Mouse (Mus musculus) liver, embryonic 11.5 days (tissue): ENCODE measurements around the gene Nceh1. TPM values are rescaled to one million over a fixed set of nuclear protein-coding genes. Genes with fewer than 3 reads are reported as not detected.

Source experiments
- ATAC-seq: fragments of 200-750 bp; cut with Nextera tagmentation; replicated peaks from 2 replicates; pipeline ENCODE4 v1.8.0; 2017; ENCODE audit warnings: moderate number of reproducible peaks, mild to moderate bottlenecking, moderate TSS enrichment, moderate library complexity; ENCODE audit not compliant: low FRiP score
- DNase-seq: peaks from one replicate; pipeline ENCODE4 v3.0.0-alpha.2; 2017; ENCODE audit warnings: low spot score
- H3K27ac ChIP-seq: fragments of 300-500 bp; sonication (generic); 2 replicates; pipeline ENCODE4 v1.5.1; 2014; ENCODE audit warnings: mild to moderate bottlenecking, low read depth, low read length, control low read depth
- H3K27me3 ChIP-seq: fragments of 300-500 bp; sonication (generic); replicated peaks from 2 replicates; pipeline ENCODE4 v1.6.1; 2014; ENCODE audit warnings: low read length, mixed read lengths; ENCODE audit not compliant: control insufficient read depth, insufficient read depth
- H3K36me3 ChIP-seq: fragments of 300-500 bp; sonication (generic); 2 replicates; pipeline ENCODE4 v1.6.1; 2014; ENCODE audit warnings: mild to moderate bottlenecking, low read length, moderate library complexity, mixed read lengths; ENCODE audit not compliant: control insufficient read depth, insufficient read depth
- H3K4me1 ChIP-seq: fragments of 300-500 bp; sonication (generic); replicated peaks from 2 replicates; pipeline ENCODE4 v1.6.1; 2014; ENCODE audit warnings: low read length, mixed read lengths; ENCODE audit not compliant: control insufficient read depth, insufficient read depth
- H3K4me2 ChIP-seq: fragments of 300-500 bp; sonication (generic); 2 replicates; pipeline ENCODE4 v1.6.1; 2014; ENCODE audit warnings: mild to moderate bottlenecking, control low read depth, moderate library complexity
- H3K4me3 ChIP-seq: fragments of 300-500 bp; sonication (generic); 2 replicates; pipeline ENCODE4 v1.5.1; 2014; ENCODE audit warnings: low read depth, low read length, control low read depth
- H3K9ac ChIP-seq: fragments of 300-500 bp; sonication (generic); 2 replicates; pipeline ENCODE4 v1.6.1; 2014; ENCODE audit warnings: low read depth, low read length, control low read depth
- H3K9me3 ChIP-seq: fragments of 300-500 bp; sonication (generic); 2 replicates; pipeline ENCODE4 v1.6.1; 2016; ENCODE audit warnings: low read length, inconsistent platforms, mixed read lengths; ENCODE audit not compliant: control insufficient read depth
- WGBS: fragments of 180-500 bp; shearing (Covaris S2); extraction: QIAGEN DNeasy Blood & Tissue Kit; methylation state at CpG from one replicate; pipeline ENCODE4 v1.1.7; 2014; 5-methylcytosine and 5-hydroxymethylcytosine counted together
- polyA plus RNA-seq: library from polyadenylated mRNA; unstranded; fragments of >200 nt; fragmentation: Nextera tagmentation; extraction: Ambion mirVana; gene quantifications from 2 replicates; pipeline ENCODE4 v1.2.1, GENCODE M21; 2014

Gene Nceh1
- polyA plus RNA-seq, 1 experiment from 2014 or later = 4.2 TPM

DNA sequence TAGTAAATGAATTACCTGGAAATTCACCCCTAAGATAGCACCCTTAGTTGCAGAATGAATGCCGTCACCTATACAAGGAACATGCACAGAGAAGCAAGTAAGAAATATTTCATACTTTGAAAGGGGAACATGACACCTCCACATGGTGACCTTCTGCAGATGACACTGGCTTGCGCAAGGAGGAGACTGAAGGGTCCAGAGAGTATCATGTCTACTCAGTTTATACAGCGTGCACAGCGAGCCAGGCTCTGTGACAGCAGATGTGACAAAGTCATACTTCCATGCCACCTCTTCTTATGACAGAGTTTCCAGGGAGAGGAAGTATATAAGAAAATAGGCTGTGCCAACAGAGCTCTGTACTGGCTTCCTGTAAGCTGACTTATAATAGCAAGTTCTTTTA lies 128.7 kb downstream of the Nceh1 start:
- no peaks in the 10 kb centered on the region for H3K9me3 ChIP-seq
- ATAC-seq = no peak
- H3K4me3 ChIP-seq = no peak overlapping the region
- DNase-seq = no peak
- H3K4me1 ChIP-seq = no peaks in the 10 kb centered on the region
- no peaks in the 10 kb centered on the region for H3K36me3 ChIP-seq
- no peak overlapping the region for H3K4me2 ChIP-seq
- no peaks in the 10 kb centered on the region for H3K27me3 ChIP-seq
- WGBS = 85% methylated on average over 4 of the region's 4 CpGs
- no peak overlapping the region for H3K9ac ChIP-seq
- H3K27ac ChIP-seq = no peak overlapping the region

DNA sequence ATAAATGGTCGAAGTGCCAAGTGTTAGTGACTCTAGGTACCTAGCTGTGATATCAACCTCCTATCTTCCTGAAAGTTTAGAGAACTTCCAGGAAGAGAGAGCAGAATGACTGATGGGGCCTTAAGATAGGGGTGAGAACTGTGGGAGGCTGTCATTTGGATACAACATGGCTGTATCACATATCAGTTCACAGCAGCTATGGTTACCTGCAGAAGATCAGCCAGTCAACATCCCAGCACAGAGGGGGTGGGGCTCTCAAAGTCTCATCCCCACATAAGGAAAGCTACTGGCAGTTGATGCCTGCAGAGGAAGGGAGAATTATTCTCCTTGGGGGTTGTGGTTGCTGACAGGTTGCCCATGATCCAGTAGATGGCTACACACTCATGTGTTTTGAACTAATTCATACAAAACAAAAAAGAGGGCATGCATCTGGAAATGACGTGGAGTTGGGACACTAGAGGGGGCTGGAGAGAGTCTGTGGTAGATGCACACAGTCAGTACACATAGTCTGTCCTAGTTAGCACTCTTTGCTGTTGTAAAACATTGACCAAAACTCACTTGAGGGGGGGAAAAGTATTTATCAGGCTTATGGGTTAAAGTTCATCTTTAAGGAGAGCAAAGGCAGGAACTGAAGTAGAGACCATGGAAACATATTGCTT lies 131.9 kb downstream of the Nceh1 start:
- Histone ChIP-seq H3K27me3 (no peaks in the 10 kb centered on the region), H3K27ac (no peak overlapping the region), H3K4me3 (no peak overlapping the region), H3K4me1 (no peaks in the 10 kb centered on the region), H3K9ac (no peak overlapping the region), H3K9me3 (no peaks in the 10 kb centered on the region), H3K4me2 (no peak overlapping the region), H3K36me3 (no peaks in the 10 kb centered on the region)
- 60% methylated on average over 2 of the region's 2 CpGs for WGBS
- no peak for DNase-seq
- no peak for ATAC-seq

GRCm38 (mm10) chr3:27316559-27317287 lies 134.0 kb downstream of the Nceh1 start, which contains the start of gene Tnfsf10:
Gene Tnfsf10 (plus strand): TSS chr3:27317028.
- DNase-seq (no peak), ATAC-seq (no peak)
- no peak within 1 kb of the TSS for H3K9ac ChIP-seq
- 63% methylated on average over 9 of the region's 9 CpGs for WGBS
- no peaks in the 10 kb centered on the region for H3K36me3 ChIP-seq
- no peak within 1 kb of the TSS for H3K4me3 ChIP-seq
- no peaks in the 10 kb centered on the region for H3K27me3 ChIP-seq
- H3K4me1 ChIP-seq = no peaks in the 10 kb centered on the region
- no peak within 1 kb of the TSS for H3K27ac ChIP-seq
- peak within 1 kb of the TSS; percentile 16 for H3K4me2 ChIP-seq
- H3K9me3 ChIP-seq = no peaks in the 10 kb centered on the region

DNA sequence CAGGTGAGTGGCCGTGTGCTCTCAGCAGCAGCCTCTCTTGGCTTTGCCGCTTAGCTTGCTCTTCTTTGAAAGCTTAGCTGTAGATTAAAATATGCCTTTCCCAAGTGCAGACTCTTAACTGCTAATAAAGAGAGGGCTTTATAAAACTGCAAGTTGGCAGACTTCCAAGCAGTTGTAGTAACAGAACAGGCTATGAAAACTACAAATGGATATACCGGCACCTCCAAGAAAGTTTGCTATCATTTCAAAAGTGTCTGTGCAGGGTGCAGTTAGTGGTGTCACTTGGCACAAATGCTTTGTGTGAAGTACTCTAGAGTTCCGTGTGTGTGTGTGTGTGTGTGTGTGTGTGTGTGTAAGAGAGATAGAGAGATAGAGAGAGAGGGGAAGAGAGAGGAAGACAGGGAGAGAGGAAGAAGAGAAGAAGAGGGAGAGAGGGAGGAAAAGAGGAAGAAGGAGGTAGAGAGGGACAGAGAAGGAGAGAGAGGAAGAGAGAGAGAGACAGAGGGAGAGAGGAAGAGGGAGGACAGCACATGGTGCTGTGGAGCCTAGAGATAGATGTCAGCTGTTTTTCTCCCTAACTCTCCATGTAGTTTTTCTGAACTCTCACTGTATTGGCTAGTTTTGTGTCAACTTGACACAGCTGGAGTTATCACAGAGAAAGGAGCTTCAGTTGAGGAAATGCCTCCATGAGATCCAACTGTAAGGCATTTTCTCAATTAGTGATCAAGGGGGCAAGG lies 134.7 kb downstream of the Nceh1 start:
- 73% methylated on average over 4 of the region's 4 CpGs for WGBS
- Histone ChIP-seq H3K4me2 (no peak overlapping the region; the same call in 1 of the 2 replicates), H3K36me3 (no peaks in the 10 kb centered on the region), H3K4me1 (no peaks in the 10 kb centered on the region), H3K27me3 (no peaks in the 10 kb centered on the region), H3K27ac (no peak overlapping the region), H3K4me3 (no peak overlapping the region), H3K9ac (no peak overlapping the region), H3K9me3 (no peaks in the 10 kb centered on the region)
- no peak for ATAC-seq
- DNase-seq = no peak

DNA sequence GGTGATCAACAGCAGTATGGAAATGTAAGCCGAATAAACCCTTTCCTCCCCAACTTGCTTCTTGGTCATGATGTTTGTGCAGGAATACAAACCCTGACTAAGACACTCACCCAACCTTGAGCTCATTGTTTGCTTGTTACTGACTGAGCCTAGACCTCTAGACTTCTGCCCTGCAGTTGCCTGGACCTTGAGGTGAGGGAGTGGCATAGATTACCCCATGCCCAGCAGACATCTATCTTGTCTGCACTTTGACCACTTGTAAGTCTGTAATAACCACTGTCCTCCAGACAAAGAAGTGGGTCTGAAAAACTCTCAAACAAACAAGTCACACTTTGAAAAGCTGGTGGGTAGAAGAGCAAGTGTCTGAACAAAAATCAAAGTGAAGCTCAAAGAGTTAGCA lies 136.9 kb downstream of the Nceh1 start:
- H3K27me3 ChIP-seq = no peaks in the 10 kb centered on the region
- H3K27ac ChIP-seq = no peak overlapping the region
- H3K4me1 ChIP-seq = no peaks in the 10 kb centered on the region
- H3K36me3 ChIP-seq = no peaks in the 10 kb centered on the region
- ATAC-seq = no peak
- no CpG with 5 or more reads among the region's 1 CpGs for WGBS
- no peaks in the 10 kb centered on the region for H3K9me3 ChIP-seq
- no peak for DNase-seq
- no peak overlapping the region for H3K4me2 ChIP-seq
- H3K9ac ChIP-seq = no peak overlapping the region
- H3K4me3 ChIP-seq = no peak overlapping the region

DNA sequence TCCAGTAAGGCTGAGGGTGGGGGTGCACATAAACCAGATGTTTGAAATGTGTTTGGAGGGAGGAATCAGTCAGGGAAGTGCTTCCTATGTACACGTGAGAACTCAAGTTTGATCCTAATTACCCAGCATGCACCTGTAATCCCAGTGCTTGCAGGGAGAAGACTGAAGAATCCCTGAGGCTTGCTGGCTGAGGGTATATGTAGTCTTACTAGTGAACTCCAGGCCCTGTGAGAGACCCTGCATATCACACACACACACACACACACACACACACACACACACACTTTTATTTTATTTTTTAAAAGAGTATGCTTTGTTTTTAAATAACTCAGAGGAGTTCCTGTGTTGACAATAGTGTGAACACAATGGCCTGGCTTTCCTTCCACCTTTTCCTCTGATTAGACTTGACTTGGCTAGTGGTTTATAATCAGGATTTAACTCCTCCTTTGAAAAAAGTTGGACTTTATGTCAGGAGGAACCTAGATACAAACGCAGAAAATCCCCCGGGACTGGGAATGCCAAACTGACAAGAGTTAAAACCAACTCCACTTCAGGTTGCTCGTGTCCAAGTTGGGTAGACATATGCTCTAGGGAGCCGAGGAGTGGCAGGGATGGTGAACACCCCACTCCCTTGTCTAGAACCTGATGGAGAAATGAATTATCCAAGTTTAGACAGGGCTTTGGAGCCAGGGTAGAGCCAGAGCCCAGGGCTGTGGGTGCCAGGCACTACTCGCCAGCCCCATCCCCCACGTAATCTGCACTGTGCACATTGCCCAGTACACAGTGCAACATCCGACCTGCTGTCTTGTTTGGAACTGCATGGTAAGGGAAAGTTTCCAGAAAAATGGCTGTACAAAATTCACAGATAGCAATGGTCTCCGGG lies 138.1 kb downstream of the Nceh1 start:
- no peaks in the 10 kb centered on the region for H3K9me3 ChIP-seq
- H3K4me3 ChIP-seq = no peak overlapping the region
- H3K27me3 ChIP-seq = no peaks in the 10 kb centered on the region
- no peaks in the 10 kb centered on the region for H3K4me1 ChIP-seq
- 72% methylated on average over 9 of the region's 9 CpGs for WGBS
- H3K27ac ChIP-seq = no peak overlapping the region
- H3K36me3 ChIP-seq = no peaks in the 10 kb centered on the region
- no peak overlapping the region for H3K4me2 ChIP-seq
- ATAC-seq (no peak), DNase-seq (no peak)
- H3K9ac ChIP-seq = no peak overlapping the region

- DNase-seq = no peak
- Histone ChIP-seq H3K9me3 (no peaks in the 10 kb centered on the region), H3K4me1 (no peaks in the 10 kb centered on the region), H3K4me2 (no peak overlapping the region), H3K27me3 (no peaks in the 10 kb centered on the region), H3K4me3 (no peak overlapping the region), H3K9ac (no peak overlapping the region), H3K27ac (no peak overlapping the region), H3K36me3 (no peaks in the 10 kb centered on the region)
- ATAC-seq = no peak
- 73% methylated on average over 9 of the region's 9 CpGs for WGBS
Observed at GRCm38 (mm10) chr3:27322591-27322990, 139.8 kb downstream of the Nceh1 start.

- H3K4me3 ChIP-seq = no peak overlapping the region
- ATAC-seq (no peak), DNase-seq (no peak)
- no peaks in the 10 kb centered on the region for H3K27me3 ChIP-seq
- H3K4me2 ChIP-seq = no peak overlapping the region
- H3K4me1 ChIP-seq = no peaks in the 10 kb centered on the region
- H3K27ac ChIP-seq = no peak overlapping the region
- H3K9ac ChIP-seq = no peak overlapping the region
- H3K36me3 ChIP-seq = no peaks in the 10 kb centered on the region
- H3K9me3 ChIP-seq = no peaks in the 10 kb centered on the region
- WGBS = 69% methylated on average over 5 of the region's 5 CpGs
Observed at GRCm38 (mm10) chr3:27323551-27323950, 140.8 kb downstream of the Nceh1 start.
